In genomic region chr19:9081311-9082190, GRCm38 (mm10) we compare ENCODE assay signal across 13 mouse cellular contexts. TPM values are rescaled to one million over a fixed set of nuclear protein-coding genes. Genes with fewer than 3 reads are reported as not detected.
A peak's percentile ranks its signal among the peaks of the same experiment; 100 is the strongest.
DNase-seq lines count a peak whose midpoint lies in the region; ATAC-seq and TF ChIP-seq lines count a peak whose summit lies in the region.
"Had no signal": no experiment of that assay in that cellular context is flagged by ENCODE, and none has a peak within 500 bp of the region (broad histone marks: within the 10 kb centered on the region; RNA-seq: fewer than 3 reads in every experiment).

No protein-coding gene starts in this region.

- peak overlapping the region; percentile 34 for H3K27ac ChIP-seq in heart, adult 2 months
- no peak overlapping the region; the same call in 1 of the 2 replicates for H3K27ac ChIP-seq in intestine, postnatal 0 days (ENCODE audit: low read depth, low read length)
- no peak overlapping the region for H3K27ac ChIP-seq in midbrain, embryonic 15.5 days
- H3K27ac ChIP-seq: heart, embryonic 15.5 days had no signal

- H3K79me2 ChIP-seq in heart, adult 2 months (replicated peaks; ENCODE audit: control insufficient read depth, insufficient read depth, low read length): no peaks in the 10 kb centered on the region

- ATAC-seq in intestine, postnatal 0 days: peak; percentile 48
- 0 out of 2 replicates have a peak, but pooled peaks have one; percentile 22 for ATAC-seq in midbrain, embryonic 15.5 days (replicated peaks)

- no peaks in the 10 kb centered on the region for H3K9me3 ChIP-seq in intestine, postnatal 0 days (ENCODE audit: control insufficient read depth)
- no peaks in the 10 kb centered on the region for H3K9me3 ChIP-seq in midbrain, embryonic 15.5 days
- H3K9me3 ChIP-seq: heart, embryonic 15.5 days had no signal

- intact Hi-C loops in heart, adult 2 months (cut with DNase I): loop anchor here (1.0 to 2.0 kb wide), 3 partner anchors 29 to 105 kb away; no protein-coding TSS in a partner anchor

- peak overlapping the region; percentile 49; the same call in 1 of the 2 replicates for H3K4me2 ChIP-seq in intestine, postnatal 0 days (replicated peaks; ENCODE audit: low read depth)
- no peak overlapping the region; the same call in 1 of the 2 replicates for H3K4me2 ChIP-seq in midbrain, embryonic 15.5 days

- H3K9ac ChIP-seq in heart, adult 2 months (ENCODE audit: low read depth, low read length): no peak overlapping the region
- no peak overlapping the region for H3K9ac ChIP-seq in intestine, postnatal 0 days (ENCODE audit: low read depth, low read length)
- H3K9ac ChIP-seq in midbrain, embryonic 15.5 days: no peak overlapping the region
- H3K9ac ChIP-seq: heart, embryonic 15.5 days had no signal

- H3K36me3 ChIP-seq in heart, adult 2 months (ENCODE audit: control insufficient read depth, insufficient read depth, low read length): no peaks in the 10 kb centered on the region; the same call in 1 of the 2 replicates
- no peaks in the 10 kb centered on the region for H3K36me3 ChIP-seq in intestine, postnatal 0 days (ENCODE audit: control insufficient read depth, insufficient read depth)
- no peaks in the 10 kb centered on the region for H3K36me3 ChIP-seq in midbrain, embryonic 15.5 days (replicated peaks)
- H3K36me3 ChIP-seq: heart, embryonic 15.5 days had no signal

- DNase-seq in heart, adult 2 months: no peak
- no peak for DNase-seq in heart, adult 18-20 months
- DNase-seq in WW6 (ENCODE audit: low read depth, low spot score): peak; percentile 48
- DNase-seq in urinary bladder, postnatal 36 days (ENCODE audit: low spot score in 2 of 2): no peak
- no peak for DNase-seq in gastrocnemius, adult 18-20 months (ENCODE audit: low spot score)
- DNase-seq in adrenal gland, adult (ENCODE audit: inconsistent age in 2 of 2, low spot score in 1 of 2): no peak

- no peak for TF ChIP-seq EP300 in heart, adult 2 months (IDR thresholded peaks at IDR 0.05; ENCODE audit: insufficient read depth, low read depth, low read length)

- H3K27me3 ChIP-seq in heart, adult 2 months (ENCODE audit: control insufficient read depth, insufficient read depth, low read length): no peaks in the 10 kb centered on the region
- no peaks in the 10 kb centered on the region for H3K27me3 ChIP-seq in intestine, postnatal 0 days (replicated peaks; ENCODE audit: control insufficient read depth, insufficient read depth, low read length)
- no peaks in the 10 kb centered on the region for H3K27me3 ChIP-seq in midbrain, embryonic 15.5 days (replicated peaks)
- H3K27me3 ChIP-seq: heart, embryonic 15.5 days had no signal

- H3K4me1 ChIP-seq in heart, adult 2 months (ENCODE audit: control insufficient read depth, insufficient read depth, low read length): peaks cover 8% of the 10 kb centered on the region
- no peaks in the 10 kb centered on the region for H3K4me1 ChIP-seq in intestine, postnatal 0 days (replicated peaks; ENCODE audit: control insufficient read depth, insufficient read depth, low read length)
- peaks cover 6% of the 10 kb centered on the region; the same call in 1 of the 2 replicates for H3K4me1 ChIP-seq in midbrain, embryonic 15.5 days

- WGBS in heart, adult 2 months: 88% methylated on average over 14 of the region's 14 CpGs
- 59% methylated on average over 14 of the region's 14 CpGs for WGBS in intestine, postnatal 0 days
- WGBS in midbrain, embryonic 15.5 days: 89% methylated on average over 14 of the region's 14 CpGs

- H3K4me3 ChIP-seq in heart, adult 2 months: no peak overlapping the region
- no peak overlapping the region for H3K4me3 ChIP-seq in intestine, postnatal 0 days (ENCODE audit: low read depth, low read length)
- H3K4me3 ChIP-seq in midbrain, embryonic 15.5 days: no peak overlapping the region

- TF ChIP-seq CTCF in heart, adult 2 months (IDR thresholded peaks at IDR 0.05): no peak
- TF ChIP-seq CTCF in intestine, postnatal 0 days (IDR thresholded peaks at IDR 0.05; ENCODE audit: low read depth): no peak

- TF ChIP-seq POLR2A in heart, adult 2 months (IDR thresholded peaks at IDR 0.05; ENCODE audit: insufficient read depth, low read depth, low read length): no peak

RNA-seq across cellular contexts. Expression of gene Scgb1a1, which starts 6.2 kb away (rescaled TPM):
- total RNA-seq in heart, adult 2 months (2021): under 1 TPM in 1 of 2 experiments, not detected in 1; 0.73 TPM
- 0.50 and 2,957 TPM in 2 replicates for polyA plus RNA-seq in heart, adult 2 months (2012; rRNA removed)
- 10 to 100 TPM in 1 of 2 experiments, not detected in 1; 80.4 TPM for total RNA-seq in heart, adult 18-20 months (2021)
- polyA plus RNA-seq in intestine, postnatal 0 days (2015; fragmentation: Nextera tagmentation; extraction: Ambion mirVana): not detected in 2 replicates
- not detected in 2 replicates for polyA plus RNA-seq in midbrain, embryonic 15.5 days (2015; fragmentation: Nextera tagmentation; extraction: Ambion mirVana)
- not detected for total RNA-seq in gastrocnemius, adult 18-20 months (2021)
- total RNA-seq: adrenal gland, postnatal 36 days; liver, adult 2 months had no signal
- polyA plus RNA-seq: C2C12; cortical plate, adult 2 months had no signal

RNA-seq across cellular contexts. Expression of gene Asrgl1, which starts 53.9 kb away (rescaled TPM):
- total RNA-seq in heart, adult 2 months (2021): 10 to 100 TPM; 28.2 to 31.1 TPM
- polyA plus RNA-seq in heart, adult 2 months (2012; rRNA removed): 8.8 and 11.5 TPM in 2 replicates
- total RNA-seq in heart, adult 18-20 months (2021): 10 to 100 TPM; 33.8 to 36.0 TPM
- 2.5 and 3.2 TPM in 2 replicates for polyA plus RNA-seq in intestine, postnatal 0 days (2015; fragmentation: Nextera tagmentation; extraction: Ambion mirVana)
- polyA plus RNA-seq in midbrain, embryonic 15.5 days (2015; fragmentation: Nextera tagmentation; extraction: Ambion mirVana): 20.3 and 24.1 TPM in 2 replicates
- total RNA-seq in gastrocnemius, adult 18-20 months (2021): 10 to 100 TPM; 44.3 to 47.3 TPM
